Mouse (Mus musculus) urinary bladder, postnatal 36 days (tissue): ENCODE data around the gene Eif3m.
"Not testable (repeated sequence)": the region's sequence is repeated elsewhere in the genome, so short reads cannot be mapped to it uniquely, and the experiment has no call there.

Experiments
- DNase-seq, 2 experiments: peaks; one replicate each; pipeline ENCODE4 v3.0.0; 2022; ENCODE audit warnings: low spot score in 2 of 2, mixed read lengths in 1 of 2

The Eif3m gene

GRCm38 (mm10) chr2:105016967-105017287 is at the start of gene Eif3m:
Eif3m (minus strand) TSS chr2:105017080.
- DNase-seq, result peak; percentile 93 to 94

- no peak for DNase-seq
Measured at GRCm38 (mm10) chr2:105062741-105063372, 46.0 kb upstream of the Eif3m start.

- DNase-seq, result peak in 1 of 2 experiments; percentile 17
Measured at GRCm38 (mm10) chr2:105058577-105059116, 41.8 kb upstream of the Eif3m start.

GRCm38 (mm10) chr2:105055529-105055928 is 38.6 kb upstream of the Eif3m start:
- no peak for DNase-seq

- DNase-seq, result no peak
Measured at GRCm38 (mm10) chr2:105048301-105048700, 31.4 kb upstream of the Eif3m start.

GRCm38 (mm10) chr2:105043152-105043551 is 26.3 kb upstream of the Eif3m start:
- no peak for DNase-seq

- DNase-seq, result no peak
Measured at GRCm38 (mm10) chr2:105040859-105041258, 24.0 kb upstream of the Eif3m start.

GRCm38 (mm10) chr2:105038879-105039278 is 22.0 kb upstream of the Eif3m start:
- DNase-seq, result no peak

GRCm38 (mm10) chr2:105037956-105038569 is 21.2 kb upstream of the Eif3m start:
- DNase-seq, result no peak

- DNase-seq, result no peak
Measured at GRCm38 (mm10) chr2:105036401-105037070, 19.7 kb upstream of the Eif3m start.

- no peak for DNase-seq
Measured at GRCm38 (mm10) chr2:105035985-105036384, 19.1 kb upstream of the Eif3m start.

GRCm38 (mm10) chr2:105034084-105034483 is 17.2 kb upstream of the Eif3m start:
- no peak for DNase-seq

- DNase-seq, result no peak
Measured at GRCm38 (mm10) chr2:105030505-105030904, 13.6 kb upstream of the Eif3m start.

- no peak for DNase-seq
Measured at GRCm38 (mm10) chr2:105028806-105029205, 11.9 kb upstream of the Eif3m start.

GRCm38 (mm10) chr2:105026950-105027695 is 10.2 kb upstream of the Eif3m start:
- DNase-seq, result no peak

GRCm38 (mm10) chr2:105025610-105026009 is 8.7 kb upstream of the Eif3m start:
- not testable (repeated sequence) for DNase-seq

- DNase-seq, result no peak
Measured at GRCm38 (mm10) chr2:105023815-105024214, 6.9 kb upstream of the Eif3m start.

GRCm38 (mm10) chr2:105023031-105023615 is 6.2 kb upstream of the Eif3m start:
- no peak for DNase-seq

GRCm38 (mm10) chr2:105021836-105022235 is 5.0 kb upstream of the Eif3m start:
- DNase-seq, result no peak

GRCm38 (mm10) chr2:105021256-105021655 is 4.4 kb upstream of the Eif3m start:
- DNase-seq, result no peak

- DNase-seq, result no peak
Measured at GRCm38 (mm10) chr2:105019457-105019856, 2.6 kb upstream of the Eif3m start.

GRCm38 (mm10) chr2:105017802-105018201 is 922 bp upstream of the Eif3m start:
- DNase-seq, result no peak
